Mouse (Mus musculus) MEL (cell line): ENCODE measurements around the gene Gxylt1. TPM values are rescaled to one million over a fixed set of nuclear protein-coding genes. Genes with fewer than 3 reads are reported as not detected.
A peak's percentile ranks its signal among the peaks of the same experiment; 100 is the strongest.

ENCODE experiments used
- DNase-seq: peaks from one replicate; pipeline ENCODE4 v3.0.0; 2011; ENCODE audit warnings: low read depth, low spot score
- H3K27ac ChIP-seq: 2 replicates; pipeline ENCODE4 v1.5.1; 2012; ENCODE audit warnings: low read depth, mild to moderate bottlenecking, control low read depth, low read length, moderate library complexity; ENCODE audit not compliant: control insufficient read depth
- H3K27me3 ChIP-seq, 2 experiments: fragments of 150-350 bp in 1 of 2; sonication (generic) in 1 of 2; 2 replicates each; pipeline ENCODE4 v1.6.1; 2012; ENCODE audit warnings: low read length in 2 of 2, mild to moderate bottlenecking in 2 of 2, improper control_type of control experiment in 1 of 2, moderate library complexity in 1 of 2; ENCODE audit not compliant: insufficient read depth in 2 of 2, control insufficient read depth in 1 of 2
- H3K36me3 ChIP-seq, 2 experiments: 2 replicates each; pipeline ENCODE4 v1.6.1; 2012 to 2014; ENCODE audit warnings: low read length in 2 of 2, improper control_type of control experiment in 1 of 2, inconsistent platforms in 1 of 2, mild to moderate bottlenecking in 1 of 2; ENCODE audit not compliant: insufficient read depth in 2 of 2, control insufficient read depth in 1 of 2
- H3K4me1 ChIP-seq, 2 experiments: fragments of 150-350 bp in 1 of 2; sonication (generic) in 1 of 2; 2 replicates each; pipeline ENCODE4 v1.6.1; 2012; ENCODE audit warnings: low read length in 2 of 2, improper control_type of control experiment in 1 of 2, mild to moderate bottlenecking in 1 of 2; ENCODE audit not compliant: insufficient read depth in 2 of 2, control insufficient read depth in 1 of 2
- H3K4me3 ChIP-seq, 2 experiments: fragments of 150-350 bp in 1 of 2; sonication (generic) in 1 of 2; 2 replicates each; pipeline ENCODE4 v1.5.1; 2012; ENCODE audit warnings: low read depth in 2 of 2, low read length in 2 of 2, mild to moderate bottlenecking in 2 of 2, moderate library complexity in 2 of 2, control low read depth in 1 of 2, improper control_type of control experiment in 1 of 2; ENCODE audit not compliant: control insufficient read depth in 1 of 2, insufficient read depth in 1 of 2
- H3K79me2 ChIP-seq: 2 replicates; pipeline ENCODE4 v1.6.1; 2012; ENCODE audit warnings: mild to moderate bottlenecking, low read length, moderate library complexity; ENCODE audit not compliant: control insufficient read depth, poor library complexity, insufficient read depth
- H3K9ac ChIP-seq: 2 replicates; pipeline ENCODE4 v1.6.1; 2012; ENCODE audit warnings: low read depth, mild to moderate bottlenecking, control low read depth, low read length, moderate library complexity; ENCODE audit not compliant: control insufficient read depth, poor library complexity, severe bottlenecking
- H3K9me3 ChIP-seq: fragments of 150-350 bp; sonication (generic); replicated peaks from 2 replicates; pipeline ENCODE4 v1.6.1; 2012; ENCODE audit warnings: mild to moderate bottlenecking, low read length, improper control_type of control experiment, moderate library complexity; ENCODE audit not compliant: insufficient read depth
- BHLHE40 ChIP-seq: IDR thresholded peaks from 2 replicates; pipeline ENCODE4 v1.6.1; 2012; ENCODE audit warnings: low read depth, mild to moderate bottlenecking, inconsistent platforms, low read length, improper control_type of control experiment, borderline replicate concordance
- CTCF ChIP-seq, 3 experiments: IDR thresholded peaks in 2 of 3; conservative IDR thresholded peaks in 1 of 3; 2 replicates each; pipeline ENCODE4 v1.5.1; 2011 to 2012; ENCODE audit warnings: low read length in 3 of 3, low read depth in 2 of 3, mild to moderate bottlenecking in 2 of 3, improper control_type of control experiment in 1 of 3, inconsistent platforms in 1 of 3, mixed read lengths in 1 of 3, moderate library complexity in 1 of 3; ENCODE audit not compliant: control insufficient read depth in 1 of 3, insufficient read depth in 1 of 3, poor library complexity in 1 of 3, severe bottlenecking in 1 of 3
- GATA1 ChIP-seq: IDR thresholded peaks from 2 replicates; pipeline ENCODE4 v1.6.1; 2011; ENCODE audit warnings: low read depth, low read length, improper control_type of control experiment
- JUND ChIP-seq: IDR thresholded peaks from 2 replicates; pipeline ENCODE4 v1.6.1; 2011; ENCODE audit warnings: low read depth, mild to moderate bottlenecking, improper control_type of control experiment, low read length
- MAFK ChIP-seq: IDR thresholded peaks from 2 replicates; pipeline ENCODE4 v1.6.1; 2011; ENCODE audit warnings: low read depth, mild to moderate bottlenecking, low read length, improper control_type of control experiment, borderline replicate concordance
- MAZ ChIP-seq: IDR thresholded peaks from 2 replicates; pipeline ENCODE4 v1.6.1; 2012; ENCODE audit warnings: low read depth, mild to moderate bottlenecking, inconsistent platforms, low read length, improper control_type of control experiment
- MEF2A ChIP-seq: IDR thresholded peaks from 2 replicates; pipeline ENCODE4 v1.6.1; 2014; ENCODE audit warnings: low read depth, mild to moderate bottlenecking, inconsistent platforms, low read length, improper control_type of control experiment; ENCODE audit not compliant: poor library complexity, insufficient replicate concordance, severe bottlenecking; ENCODE audit errors: extremely low read depth
- MXI1 ChIP-seq: IDR thresholded peaks from 2 replicates; pipeline ENCODE4 v1.6.1; 2011; ENCODE audit warnings: mild to moderate bottlenecking, low read depth, low read length, improper control_type of control experiment
- MYB ChIP-seq: IDR thresholded peaks from 2 replicates; pipeline ENCODE4 v1.6.1; 2011; ENCODE audit warnings: mild to moderate bottlenecking, low read depth, low read length, improper control_type of control experiment
- NRF1 ChIP-seq: IDR thresholded peaks from 2 replicates; pipeline ENCODE4 v1.6.1; 2014; ENCODE audit warnings: low read depth, mild to moderate bottlenecking, inconsistent platforms, low read length, improper control_type of control experiment, moderate library complexity; ENCODE audit not compliant: poor library complexity, insufficient read depth, severe bottlenecking
- POLR2AphosphoS2 ChIP-seq: IDR thresholded peaks from 2 replicates; pipeline ENCODE4 v1.6.1; 2011; ENCODE audit warnings: low read length, improper control_type of control experiment
- RAD21 ChIP-seq: IDR thresholded peaks from 2 replicates; pipeline ENCODE4 v1.6.1; 2011; ENCODE audit warnings: mild to moderate bottlenecking, low read depth, low read length, improper control_type of control experiment
- SMC3 ChIP-seq: IDR thresholded peaks from 2 replicates; pipeline ENCODE4 v1.6.1; 2011; ENCODE audit warnings: low read depth, low read length, improper control_type of control experiment
- TBP ChIP-seq: IDR thresholded peaks from 2 replicates; pipeline ENCODE4 v1.8.0; 2011; ENCODE audit warnings: low read depth, low read length, improper control_type of control experiment
- ZC3H11A ChIP-seq: IDR thresholded peaks from 2 replicates; pipeline ENCODE4 v1.6.1; 2012; ENCODE audit warnings: low read depth, mild to moderate bottlenecking, inconsistent platforms, low read length, improper control_type of control experiment
- ZMIZ1 ChIP-seq: IDR thresholded peaks from 2 replicates; pipeline ENCODE4 v1.6.1; 2012; ENCODE audit warnings: low read depth, mild to moderate bottlenecking, inconsistent platforms, low read length, improper control_type of control experiment, moderate library complexity
- ZNF384 ChIP-seq: IDR thresholded peaks from 2 replicates; pipeline ENCODE4 v1.6.1; 2012; ENCODE audit warnings: low read depth, mild to moderate bottlenecking, inconsistent platforms, low read length, improper control_type of control experiment
- polyA plus RNA-seq, 2 experiments: library from polyadenylated mRNA; stranded (reverse) in 1 of 2; unstranded in 1 of 2; fragments of >175 nt in 1 of 2; fragments of >200 nt in 1 of 2; gene quantifications; 2 replicates each; pipeline versions ENCODE4 v1.2.1 to v1.2.4; 2012; ENCODE audit warnings: low replicate concordance in 2 of 2, low read depth in 1 of 2; ENCODE audit not compliant: insufficient read length in 2 of 2, insufficient read depth in 1 of 2, missing spikeins in 1 of 2
- total RNA-seq: library from RNA; depleted of rRNA; stranded (reverse); fragments of 300-350 nt; gene quantifications from 2 replicates; pipeline ENCODE4 v1.2.3, GENCODE M21; 2012

Gxylt1 gene
- total and polyA plus RNA-seq, 3 experiments = 5.3 to 48.9 (median 9.9) TPM

DNA sequence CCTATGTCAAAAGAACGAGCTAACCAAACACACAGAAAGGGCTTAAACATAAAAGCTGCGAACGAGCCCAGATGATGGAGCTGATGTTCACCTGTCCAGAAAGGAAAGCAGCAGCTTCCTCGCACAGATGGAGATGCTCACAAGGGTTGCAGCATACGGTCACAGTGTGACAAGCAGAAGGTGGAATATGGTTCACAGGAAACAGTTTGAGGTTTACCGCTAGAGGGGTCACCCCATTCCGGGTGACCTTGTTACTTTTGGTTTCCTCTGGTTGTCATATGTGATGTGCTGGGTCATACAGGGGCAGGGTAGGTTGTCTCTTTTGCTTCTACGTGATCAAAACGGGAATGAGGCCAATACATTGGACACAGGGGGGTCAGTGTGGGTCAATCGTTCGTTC, 46.0 kb downstream of the Gxylt1 start:
- Histone ChIP-seq H3K4me3 (no peak overlapping the region), H3K36me3 (no peaks in the 10 kb centered on the region), H3K4me1 (no peaks in the 10 kb centered on the region), H3K9ac (no peak overlapping the region), H3K9me3 (no peaks in the 10 kb centered on the region), H3K27me3 (no peaks in the 10 kb centered on the region), H3K27ac (no peak overlapping the region), H3K79me2 (no peaks in the 10 kb centered on the region)
- no peak for DNase-seq
- TF ChIP-seq MEF2A = no peak
- TF ChIP-seq JUND = no peak
- TF ChIP-seq TBP = no peak
- TF ChIP-seq POLR2AphosphoS2 = no peak
- no peak for TF ChIP-seq MAZ
- TF ChIP-seq GATA1 = no peak

DNA sequence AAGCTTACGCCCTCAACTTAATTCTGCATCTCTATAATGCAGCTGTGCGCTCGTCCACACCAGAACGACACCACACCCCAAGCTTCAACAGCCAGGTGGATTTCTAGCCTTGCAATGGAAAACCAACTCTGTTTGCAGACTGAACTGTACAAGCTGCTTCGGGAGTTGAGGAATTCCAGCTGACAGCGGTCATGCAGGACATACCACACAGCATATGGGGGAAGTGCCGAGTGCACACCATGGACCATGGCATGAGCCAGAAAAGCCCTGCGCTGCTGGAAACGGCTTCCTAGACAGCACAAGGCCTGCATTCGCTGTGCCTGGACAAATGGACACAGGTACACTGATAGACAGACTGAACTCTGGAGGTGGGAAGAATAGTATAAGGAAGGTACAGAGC, 46.6 kb downstream of the Gxylt1 start:
- Histone ChIP-seq H3K27me3 (no peaks in the 10 kb centered on the region), H3K36me3 (no peaks in the 10 kb centered on the region), H3K9ac (no peak overlapping the region), H3K79me2 (no peaks in the 10 kb centered on the region), H3K4me3 (no peak overlapping the region), H3K9me3 (no peaks in the 10 kb centered on the region), H3K27ac (no peak overlapping the region), H3K4me1 (no peaks in the 10 kb centered on the region)
- DNase-seq = no peak
- TF ChIP-seq MXI1 (no peak), BHLHE40 (no peak), MAZ (no peak), MYB (no peak), MAFK (no peak), NRF1 (no peak), SMC3 (no peak)

DNA sequence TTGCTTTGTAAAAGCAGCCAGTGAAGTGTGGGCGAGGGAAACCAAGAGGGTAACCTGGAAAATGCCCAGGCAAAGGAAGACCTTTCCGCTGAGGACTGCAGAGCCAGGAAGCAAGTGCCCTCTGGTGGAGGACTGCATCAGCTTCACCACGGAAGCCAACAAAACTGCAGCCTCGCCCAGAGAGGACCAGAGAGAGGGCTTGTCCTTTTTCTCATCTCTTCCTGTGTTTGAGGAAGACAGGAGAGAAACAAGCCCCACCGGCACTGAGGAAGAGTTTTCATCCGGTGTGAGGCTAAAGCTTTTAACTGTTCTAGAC, 47.3 kb downstream of the Gxylt1 start:
- Histone ChIP-seq H3K4me3 (no peak overlapping the region), H3K27ac (no peak overlapping the region), H3K9ac (no peak overlapping the region), H3K4me1 (no peaks in the 10 kb centered on the region), H3K27me3 (no peaks in the 10 kb centered on the region), H3K9me3 (no peaks in the 10 kb centered on the region), H3K36me3 (no peaks in the 10 kb centered on the region), H3K79me2 (no peaks in the 10 kb centered on the region)
- DNase-seq = peak; percentile 16
- TF ChIP-seq CTCF (IDR thresholded peaks at IDR 0.05 in 2 of 3, conservative IDR thresholded peaks at IDR 0.05 in 1 of 3; ENCODE audit: control insufficient read depth in 1 of 3, insufficient read depth in 1 of 3, low read depth in 2 of 3, low read length in 3 of 3, poor library complexity in 1 of 3, severe bottlenecking in 1 of 3) (peak in 2 of 3 experiments; percentile 49 to 64; a peak in 4 of 6 replicates), ZC3H11A (0 out of 2 replicates have a peak, but pooled peaks have one; percentile 7), JUND (no peak), ZNF384 (no peak), SMC3 (peak; percentile 49), POLR2AphosphoS2 (no peak), MAFK (no peak), RAD21 (peak; percentile 42), ZMIZ1 (no peak), MYB (no peak)
